Mouse (Mus musculus) 416B (cell line): Measurements from ENCODE around the gene Fam234b.

Experiments
- DNase-seq: peaks from one replicate; pipeline ENCODE4 v3.0.0; 2011; ENCODE audit warnings: low read depth

Fam234b gene

GRCm38 (mm10) chr6:135182925-135183324 lies 14.9 kb upstream of the Fam234b start:
- DNase-seq = peak; percentile 15

- peak; percentile 57 for DNase-seq
Observed at GRCm38 (mm10) chr6:135183961-135184360, 13.8 kb upstream of the Fam234b start.

DNA sequence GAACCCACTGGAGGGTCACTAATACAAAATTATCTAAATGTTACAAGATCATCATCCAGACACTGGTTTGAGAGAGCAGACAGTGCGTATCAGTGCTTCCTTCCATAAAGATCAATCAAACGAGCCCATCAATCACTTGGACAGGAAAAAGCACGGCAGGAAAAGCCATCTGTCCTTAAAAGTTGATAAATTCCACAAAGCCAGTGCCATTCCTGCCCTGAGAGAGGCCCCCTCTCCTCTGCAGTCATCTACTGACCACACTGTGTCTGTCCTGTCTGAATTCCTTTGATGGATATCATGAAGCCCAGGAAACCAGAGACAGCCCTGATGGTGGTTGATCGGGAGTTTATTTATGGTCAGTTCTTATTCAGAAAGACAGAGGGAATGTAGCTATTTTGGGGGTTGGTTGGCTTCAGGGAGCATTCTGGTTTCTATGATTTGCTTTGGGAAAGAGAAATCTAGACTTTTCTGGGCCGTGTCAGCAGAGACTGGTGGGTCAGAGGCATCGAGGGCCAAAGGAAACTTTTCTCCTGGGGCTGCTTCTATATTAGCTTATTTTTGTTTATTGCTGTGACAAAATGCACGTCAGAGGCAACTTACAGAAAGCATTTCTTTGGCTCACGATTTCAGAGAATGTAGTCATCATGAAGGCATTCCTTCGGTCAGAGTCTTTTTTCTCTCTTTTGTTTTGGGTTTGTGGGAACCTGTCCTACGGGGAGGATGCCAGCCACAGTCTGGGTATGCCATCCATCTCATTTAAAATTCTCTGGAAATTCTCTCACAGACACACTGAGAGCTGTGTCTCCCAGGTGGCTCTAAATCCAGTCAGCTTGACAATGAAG lies 10.5 kb upstream of the Fam234b start:
- no peak for DNase-seq

GRCm38 (mm10) chr6:135188629-135189028 lies 9.1 kb upstream of the Fam234b start:
- peak; percentile 91 for DNase-seq

DNA sequence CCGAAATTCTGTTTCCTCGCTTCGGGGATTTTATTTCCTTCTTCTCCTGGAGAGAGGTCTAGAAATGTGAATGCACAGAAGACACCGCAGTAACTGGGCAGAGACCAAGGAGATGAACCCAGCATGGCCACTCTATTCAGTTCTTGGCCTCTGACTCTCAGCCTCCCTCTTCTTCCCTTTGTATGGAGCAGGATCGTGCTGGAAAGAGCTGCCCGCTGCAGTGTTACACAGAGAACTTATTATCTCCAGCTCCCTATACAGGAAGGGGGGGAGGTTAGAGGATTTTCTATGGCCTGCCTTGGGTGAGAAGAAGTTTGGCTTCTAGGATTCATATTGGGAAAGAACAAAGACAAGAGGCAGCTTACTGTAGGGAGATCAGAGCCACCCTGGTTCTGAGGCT lies 7.7 kb upstream of the Fam234b start:
- DNase-seq = no peak

DNA sequence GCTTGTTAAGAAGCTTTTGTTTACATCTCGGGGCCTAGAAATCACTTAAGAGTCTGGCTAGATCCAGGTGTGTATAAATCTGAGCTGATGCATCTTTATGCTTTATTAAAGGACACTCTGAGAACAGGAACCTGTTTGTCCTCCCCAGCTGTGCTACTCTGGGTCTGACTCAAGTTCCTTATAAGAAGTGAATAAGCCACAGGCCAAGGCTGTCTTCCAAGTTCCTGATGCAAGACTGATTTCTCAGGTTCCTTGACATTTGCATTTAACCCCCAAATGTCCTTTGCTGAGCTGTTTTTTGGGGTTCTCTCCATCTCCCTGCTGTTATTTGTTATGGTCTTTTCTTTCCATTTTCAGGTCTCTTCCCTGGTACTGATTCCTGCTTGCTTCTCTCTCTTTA lies 5.9 kb upstream of the Fam234b start:
- DNase-seq = peak; percentile 63

GRCm38 (mm10) chr6:135192993-135193392 lies 4.8 kb upstream of the Fam234b start:
- peak; percentile 64 for DNase-seq

DNA sequence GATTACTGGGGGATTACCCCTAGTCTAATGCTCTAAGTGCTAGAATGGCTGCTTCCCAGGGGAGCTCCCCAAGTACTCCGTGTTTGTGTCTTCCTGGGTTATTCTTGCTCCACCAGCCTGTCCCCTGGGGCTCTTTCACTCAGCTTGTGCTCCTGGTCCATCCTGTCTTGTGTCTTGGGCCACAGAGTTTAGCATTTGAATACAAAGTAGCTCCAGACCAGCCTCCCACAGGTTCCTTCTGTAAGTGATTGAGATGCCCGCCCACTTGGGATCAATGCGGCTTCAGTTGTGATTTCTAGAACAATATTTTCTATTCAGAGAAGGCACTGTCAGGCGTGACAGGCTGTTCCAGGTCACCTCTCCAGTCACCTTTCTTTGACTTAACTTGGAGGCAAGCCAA lies 4.0 kb upstream of the Fam234b start:
- DNase-seq = no peak

DNA sequence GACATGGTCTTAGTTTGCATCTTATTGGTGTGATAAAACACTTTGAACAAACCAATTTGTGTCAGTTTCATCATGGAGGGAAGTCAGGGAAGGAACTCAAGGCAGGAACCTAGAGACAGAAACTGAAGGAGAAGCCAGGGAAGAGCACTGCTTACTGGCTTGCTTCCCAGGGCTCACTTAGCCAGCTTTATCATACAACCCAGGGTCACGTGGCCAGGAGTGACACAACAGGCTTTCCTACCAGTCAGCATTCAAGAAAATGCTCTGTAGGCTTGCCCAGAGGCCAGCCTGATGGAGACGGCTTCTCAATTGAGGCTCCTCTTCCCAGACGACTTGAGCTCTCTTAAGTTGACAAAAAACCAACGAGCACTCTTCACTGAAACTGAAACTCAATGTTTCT lies 2.9 kb upstream of the Fam234b start:
- DNase-seq = no peak

- DNase-seq = no peak
Observed at GRCm38 (mm10) chr6:135196707-135197106, 1.1 kb upstream of the Fam234b start.

DNA sequence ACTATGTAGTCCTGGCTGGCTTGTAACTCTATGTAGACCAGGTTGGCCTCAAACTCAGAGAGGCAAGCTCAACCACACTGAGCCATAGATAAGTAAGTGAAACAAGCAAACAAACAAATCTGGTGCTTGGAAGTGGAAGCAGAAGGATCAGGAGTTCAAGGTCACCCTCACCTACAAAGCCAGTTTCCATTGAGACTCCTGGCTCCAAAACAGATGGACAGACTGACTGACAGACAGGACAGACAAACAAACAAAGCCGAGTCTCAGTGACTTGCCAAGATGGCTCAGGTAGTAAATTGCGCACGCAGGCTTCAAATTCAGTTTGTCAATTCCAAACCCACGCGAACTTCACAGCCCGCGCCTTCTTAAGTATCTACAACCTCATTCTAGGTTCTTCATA lies 331 bp upstream of the Fam234b start:
- no peak for DNase-seq

GRCm38 (mm10) chr6:135198726-135199125 lies 949 bp downstream of the Fam234b start:
- no peak for DNase-seq

DNA sequence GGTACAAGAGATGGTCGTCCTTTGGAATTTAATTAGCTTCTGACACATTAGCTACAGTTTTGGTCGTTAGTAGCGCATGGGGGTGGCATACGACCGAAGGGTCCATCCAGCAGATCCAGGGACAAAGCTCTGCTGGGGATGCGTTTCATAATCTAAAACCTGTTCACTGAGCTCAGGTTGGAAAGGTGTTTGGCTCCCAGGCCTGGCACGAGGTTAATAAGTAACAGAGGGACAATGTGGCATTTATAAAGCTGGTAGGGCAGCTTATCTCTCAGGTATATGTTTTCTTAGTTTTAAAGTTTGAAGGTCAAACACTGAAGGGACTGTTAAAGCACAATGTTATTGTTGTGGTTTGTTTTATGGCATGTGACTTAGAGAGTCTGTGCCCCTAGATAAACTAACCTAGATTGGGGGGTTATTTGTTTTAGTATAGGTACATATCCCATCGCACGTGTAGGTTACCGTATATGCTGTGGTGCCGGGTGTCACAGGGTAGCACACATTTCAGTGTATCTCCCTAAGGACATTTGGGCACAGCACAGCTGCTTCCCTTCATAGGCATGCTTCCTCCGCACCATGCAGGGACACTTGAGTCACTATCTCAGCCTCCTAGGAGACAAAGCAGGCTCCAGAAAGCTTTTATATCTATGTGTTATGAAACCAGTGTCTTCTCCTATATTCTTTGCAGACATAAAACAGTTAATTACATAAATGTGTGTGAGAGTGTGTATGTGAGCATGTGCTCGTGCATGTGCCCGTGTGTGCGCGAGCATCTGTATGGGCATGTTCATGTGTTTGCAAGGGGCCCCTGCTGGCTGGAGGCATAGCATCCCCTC lies 2.6 kb downstream of the Fam234b start:
- no peak for DNase-seq

GRCm38 (mm10) chr6:135202668-135203067 lies 4.9 kb downstream of the Fam234b start:
- no peak for DNase-seq

DNA sequence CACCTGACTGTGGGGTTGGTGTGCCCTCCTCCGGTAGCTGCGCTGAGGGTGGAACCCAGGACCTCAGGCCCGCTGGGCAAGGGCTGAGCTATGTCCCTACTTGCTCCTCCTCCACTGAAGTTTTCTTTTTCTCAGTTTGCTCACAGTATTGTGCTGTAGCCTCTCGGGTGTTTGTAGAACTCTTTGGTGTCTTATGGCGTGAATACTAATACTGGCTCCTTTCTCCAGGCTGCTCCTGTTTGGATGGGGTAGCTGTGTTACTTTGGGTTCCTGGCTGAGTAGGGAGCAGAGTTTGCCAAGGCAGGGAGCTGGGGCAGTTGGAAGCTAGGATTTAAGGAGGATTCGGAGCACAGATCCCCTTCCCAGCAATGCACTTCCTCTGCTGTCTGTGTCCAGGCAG lies 6.0 kb downstream of the Fam234b start:
- DNase-seq = no peak

DNA sequence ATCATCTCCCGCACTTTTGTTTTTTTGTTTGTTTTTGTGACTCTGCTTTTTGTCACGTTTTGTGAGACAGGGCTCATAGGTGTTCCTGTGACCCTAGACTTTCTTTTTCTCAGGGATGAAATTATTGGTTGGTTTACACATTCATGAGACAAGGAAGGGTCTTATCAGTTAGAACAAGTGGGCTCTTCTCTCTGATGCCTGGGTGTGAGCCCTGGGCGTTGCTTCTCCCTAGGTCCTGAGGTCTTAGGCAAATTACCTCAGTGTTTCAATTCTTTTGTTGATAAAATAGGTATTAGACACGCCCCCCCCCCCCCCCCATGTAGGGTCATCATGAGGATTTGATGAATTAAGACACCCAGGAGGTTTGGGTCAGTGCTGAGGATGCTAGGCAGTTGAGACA lies 7.1 kb downstream of the Fam234b start:
- DNase-seq = no peak

- no peak for DNase-seq
Observed at GRCm38 (mm10) chr6:135205802-135206201, 8.0 kb downstream of the Fam234b start.

DNA sequence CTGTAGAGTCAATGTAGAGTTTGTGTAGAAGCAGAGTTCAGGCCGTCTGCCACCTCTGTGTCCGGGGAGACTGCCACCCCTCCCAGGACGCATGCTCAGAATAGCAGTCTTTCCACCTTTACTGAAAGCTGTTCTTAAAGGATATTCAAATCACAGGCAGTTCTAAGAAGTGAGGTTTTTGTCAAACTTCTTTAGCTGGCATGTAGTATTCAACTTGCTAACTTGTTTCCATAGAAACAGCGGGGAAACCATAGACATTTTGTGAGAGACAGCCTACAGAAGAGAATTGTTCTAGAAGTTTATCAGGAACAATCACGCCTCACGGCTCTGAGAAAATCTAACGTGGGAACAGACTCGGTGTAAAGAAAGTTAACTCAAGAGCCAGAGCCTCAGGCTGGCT lies 9.1 kb downstream of the Fam234b start:
- DNase-seq = no peak

DNA sequence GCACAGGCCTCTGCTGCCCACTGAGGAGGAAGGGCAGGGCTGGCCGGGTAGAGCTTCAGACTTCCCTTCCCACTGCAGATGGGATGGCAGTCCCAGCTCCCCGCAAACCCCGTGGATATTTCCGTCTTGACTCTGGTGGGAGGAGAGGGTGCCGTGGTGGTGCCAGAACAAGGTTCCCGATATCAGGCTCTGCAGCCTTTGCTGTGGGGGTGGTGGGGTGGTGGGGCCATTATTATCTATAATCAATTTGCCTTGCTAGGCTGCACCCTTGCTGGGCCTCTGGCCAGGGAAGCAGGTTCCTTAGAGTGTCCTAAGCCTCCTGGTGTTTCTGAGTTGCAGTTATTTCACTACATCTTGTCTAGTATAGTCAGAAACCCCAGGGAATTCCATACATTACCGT lies 13.4 kb downstream of the Fam234b start:
- no peak for DNase-seq

- DNase-seq = no peak
Observed at GRCm38 (mm10) chr6:135212666-135213065, 14.9 kb downstream of the Fam234b start.

DNA sequence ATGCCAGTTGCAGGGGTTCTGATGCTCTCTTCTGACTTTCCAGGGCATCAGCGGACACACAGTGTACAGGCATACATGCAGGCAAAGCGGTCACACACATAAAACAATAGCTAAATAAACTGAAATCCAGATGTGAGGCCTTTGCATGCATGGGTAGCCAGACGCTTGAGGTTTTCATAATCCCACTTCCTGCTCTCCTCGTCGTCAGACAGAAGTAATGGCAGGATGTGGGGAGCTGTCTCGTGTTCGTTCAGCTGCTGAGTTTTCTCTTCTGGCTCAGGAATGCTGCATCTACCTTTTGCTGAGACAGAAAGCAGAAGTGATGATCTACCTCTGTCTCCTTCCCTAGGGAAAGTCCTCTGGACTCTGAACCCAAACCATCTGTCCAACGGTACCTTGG lies 20.6 kb downstream of the Fam234b start:
- peak; percentile 50 for DNase-seq

DNA sequence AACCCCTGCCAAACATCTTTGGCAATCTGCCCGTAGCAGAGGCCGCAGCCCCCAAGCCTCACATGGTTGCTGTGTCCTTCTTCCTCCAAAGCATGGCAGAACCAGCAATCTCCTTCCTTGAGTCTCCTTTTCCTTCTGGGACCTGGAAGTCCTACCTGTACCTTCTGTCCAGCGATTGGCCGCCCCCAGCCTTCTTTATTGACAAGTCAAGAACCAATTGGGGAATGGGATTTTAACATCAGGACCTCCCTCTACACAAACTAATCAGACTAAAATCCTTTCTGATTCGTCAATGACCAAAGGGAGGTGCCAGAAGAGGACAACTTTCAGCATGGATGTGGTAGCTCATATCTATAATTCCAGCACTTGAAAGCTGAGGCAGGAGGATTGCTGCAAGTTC lies 22.1 kb downstream of the Fam234b start:
- DNase-seq = no peak

GRCm38 (mm10) chr6:135223786-135224416 lies 26.1 kb downstream of the Fam234b start:
- DNase-seq = no peak
